Mouse (Mus musculus): ENCODE results near the gene Snf8. TPM values are rescaled to one million over a fixed set of nuclear protein-coding genes. Genes with fewer than 3 reads are reported as not detected.

The Snf8 gene
- total RNA-seq, 2 experiments from 2014 or later = 74.3 to 78.8 TPM

- no peak for DNase-seq (ENCODE audit: low spot score in 2 of 2)
These were observed 14.1 kb upstream of the Snf8 start for GRCm38 (mm10) chr11:96020622-96021021.

- DNase-seq (ENCODE audit: low spot score in 2 of 2) = no peak
These were observed 6.6 kb upstream of the Snf8 start for GRCm38 (mm10) chr11:96028130-96028529.

- no peak for DNase-seq (ENCODE audit: low spot score in 2 of 2)
These were observed 4.1 kb upstream of the Snf8 start for GRCm38 (mm10) chr11:96030571-96030970.

- DNase-seq (ENCODE audit: low spot score in 2 of 2) = no peak
These were observed 3.0 kb upstream of the Snf8 start for GRCm38 (mm10) chr11:96031701-96032100.

- no peak for DNase-seq (ENCODE audit: low spot score in 2 of 2)
These were observed 1.4 kb upstream of the Snf8 start for GRCm38 (mm10) chr11:96033264-96033663.

- DNase-seq (ENCODE audit: low spot score in 2 of 2) = no peak
These were observed 569 bp upstream of the Snf8 start for GRCm38 (mm10) chr11:96034116-96034515.

GRCm38 (mm10) chr11:96035133-96035532 is 448 bp downstream of the Snf8 start:
- no peak for DNase-seq (ENCODE audit: low spot score in 2 of 2)

- DNase-seq (ENCODE audit: low spot score in 2 of 2) = no peak
These were observed 2.8 kb downstream of the Snf8 start for GRCm38 (mm10) chr11:96037499-96037898.

- no peak for DNase-seq (ENCODE audit: low spot score in 2 of 2)
These were observed 3.9 kb downstream of the Snf8 start for GRCm38 (mm10) chr11:96038560-96038959.

- no peak for DNase-seq (ENCODE audit: low spot score in 2 of 2)
These were observed 10.3 kb downstream of the Snf8 start for GRCm38 (mm10) chr11:96044803-96045567.

GRCm38 (mm10) chr11:96046028-96046427 is 11.3 kb downstream of the Snf8 start:
- DNase-seq (ENCODE audit: low spot score in 2 of 2) = no peak

- DNase-seq (ENCODE audit: low spot score in 2 of 2) = no peak
These were observed 12.1 kb downstream of the Snf8 start for GRCm38 (mm10) chr11:96046793-96047192.

GRCm38 (mm10) chr11:96047469-96048373 is 13.0 kb downstream of the Snf8 start:
- DNase-seq (ENCODE audit: low spot score in 2 of 2) = no peak

- DNase-seq (ENCODE audit: low spot score in 2 of 2) = no peak
These were observed 15.3 kb downstream of the Snf8 start for GRCm38 (mm10) chr11:96049939-96050338.

GRCm38 (mm10) chr11:96050854-96051253 is 16.2 kb downstream of the Snf8 start:
- DNase-seq (ENCODE audit: low spot score in 2 of 2) = no peak

- no peak for DNase-seq (ENCODE audit: low spot score in 2 of 2)
These were observed 23.6 kb downstream of the Snf8 start for GRCm38 (mm10) chr11:96058309-96058708.

GRCm38 (mm10) chr11:96064521-96065214 is 30.0 kb downstream of the Snf8 start:
- DNase-seq (ENCODE audit: low spot score in 2 of 2) = no peak

- peak; percentile 98 for DNase-seq (ENCODE audit: low spot score in 2 of 2)
These were observed 30.7 kb downstream of the Snf8 start, which contains the start of gene Ube2z for GRCm38 (mm10) chr11:96065215-96065911. Gene Ube2z (minus strand): TSS chr11:96065388.

GRCm38 (mm10) chr11:96068231-96068630 is 33.5 kb downstream of the Snf8 start:
- DNase-seq (ENCODE audit: low spot score in 2 of 2) = no peak

GRCm38 (mm10) chr11:96070353-96070752 is 35.7 kb downstream of the Snf8 start:
- no peak for DNase-seq (ENCODE audit: low spot score in 2 of 2)

- DNase-seq (ENCODE audit: low spot score in 2 of 2) = no peak
These were observed 36.3 kb downstream of the Snf8 start for GRCm38 (mm10) chr11:96071013-96071412.

Measured in adrenal gland, postnatal 4 days (tissue).